Mouse (Mus musculus) midbrain, embryonic 14.5 days (tissue): ENCODE results near the gene Eif4a2. TPM values are rescaled to one million over a fixed set of nuclear protein-coding genes. Genes with fewer than 3 reads are reported as not detected.

Source experiments
- ATAC-seq: fragments of 200-750 bp; cut with Nextera tagmentation; 2 replicates; pipeline ENCODE4 v1.8.0; 2017; ENCODE audit warnings: moderate number of reproducible peaks, moderate library complexity; ENCODE audit not compliant: low FRiP score, low TSS enrichment
- DNase-seq: peaks from one replicate; pipeline ENCODE4 v3.0.0-alpha.2; 2015
- H3K27ac ChIP-seq: fragments of 300-500 bp; sonication (generic); replicated peaks from 2 replicates; pipeline ENCODE4 v1.5.1; 2014; ENCODE audit warnings: mild to moderate bottlenecking, low read depth, low read length, moderate library complexity
- H3K27me3 ChIP-seq: fragments of 300-500 bp; sonication (generic); 2 replicates; pipeline ENCODE4 v1.6.1; 2014; ENCODE audit warnings: low read length, control low read depth, mixed read lengths; ENCODE audit not compliant: control insufficient read depth, insufficient read depth
- H3K36me3 ChIP-seq: fragments of 300-500 bp; sonication (generic); 2 replicates; pipeline ENCODE4 v1.6.1; 2014; ENCODE audit warnings: low read length, control low read depth; ENCODE audit not compliant: control insufficient read depth, insufficient read depth
- H3K4me1 ChIP-seq: fragments of 300-500 bp; sonication (generic); 2 replicates; pipeline ENCODE4 v1.6.1; 2014; ENCODE audit warnings: mild to moderate bottlenecking, antibody characterized with exemption, low read length, control low read depth; ENCODE audit not compliant: control insufficient read depth, insufficient read depth
- H3K4me2 ChIP-seq: fragments of 300-500 bp; sonication (generic); 2 replicates; pipeline ENCODE4 v1.6.1; 2014; ENCODE audit warnings: mild to moderate bottlenecking, low read length, moderate library complexity
- H3K4me3 ChIP-seq: fragments of 300-500 bp; sonication (generic); replicated peaks from 2 replicates; pipeline ENCODE4 v1.5.1; 2014; ENCODE audit warnings: low read depth, low read length
- H3K9ac ChIP-seq: fragments of 300-500 bp; sonication (generic); replicated peaks from 2 replicates; pipeline ENCODE4 v1.6.1; 2014; ENCODE audit warnings: mild to moderate bottlenecking, low read length, moderate library complexity
- H3K9me3 ChIP-seq: fragments of 300-500 bp; sonication (generic); 2 replicates; pipeline ENCODE4 v1.6.1; 2016; ENCODE audit warnings: low read length, control low read depth, mixed read lengths; ENCODE audit not compliant: control insufficient read depth
- WGBS: fragments of 180-500 bp; shearing (Covaris S2); extraction: QIAGEN DNeasy Blood & Tissue Kit; methylation state at CpG from one replicate; pipeline ENCODE4 v1.1.7; 2014; 5-methylcytosine and 5-hydroxymethylcytosine counted together
- polyA plus RNA-seq: library from polyadenylated mRNA; unstranded; fragments of >200 nt; fragmentation: Nextera tagmentation; extraction: Ambion mirVana; gene quantifications from 2 replicates; pipeline ENCODE4 v1.2.1, GENCODE M21; 2014

The Eif4a2 gene
- polyA plus RNA-seq, 1 experiment from 2014 or later = 373 TPM

GRCm38 (mm10) chr16:23145211-23145610 lies 38.0 kb downstream of the Eif4a2 start:
- Histone ChIP-seq H3K4me3 (no peak overlapping the region), H3K27ac (no peak overlapping the region), H3K9me3 (no peaks in the 10 kb centered on the region), H3K36me3 (no peaks in the 10 kb centered on the region), H3K9ac (no peak overlapping the region), H3K27me3 (no peaks in the 10 kb centered on the region), H3K4me2 (no peak overlapping the region), H3K4me1 (no peaks in the 10 kb centered on the region)
- 73% methylated on average over 5 of the region's 5 CpGs for WGBS
- no peak for DNase-seq
- ATAC-seq = no peak

DNA sequence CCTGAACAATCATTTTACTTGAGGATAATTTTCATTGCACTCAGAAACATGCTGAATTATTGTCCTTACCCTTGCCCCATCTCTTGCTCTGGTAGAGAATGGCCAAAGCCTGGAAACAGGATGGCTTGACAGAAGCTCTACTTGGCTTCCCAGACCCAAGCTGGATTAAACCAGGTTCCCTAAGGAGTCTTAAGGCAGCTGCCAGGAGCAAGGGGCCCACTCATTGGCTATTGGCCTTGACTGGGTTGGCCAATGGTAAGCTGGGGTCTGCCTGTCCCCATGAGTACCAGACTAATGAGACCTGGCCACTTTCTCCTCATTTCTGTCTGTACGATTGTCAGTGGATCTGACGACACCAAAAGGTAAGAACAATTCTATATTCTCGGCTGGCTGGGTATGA lies 39.0 kb downstream of the Eif4a2 start, which contains the start of gene Adipoq:
TSS of gene Adipoq (plus strand) at position 257 of the 400 bp plus-strand sequence.
- Histone ChIP-seq H3K4me2 (no peak within 1 kb of the TSS), H3K9ac (no peak within 1 kb of the TSS), H3K9me3 (no peaks in the 10 kb centered on the region), H3K27ac (no peak within 1 kb of the TSS), H3K27me3 (no peaks in the 10 kb centered on the region), H3K4me3 (no peak within 1 kb of the TSS), H3K4me1 (no peaks in the 10 kb centered on the region), H3K36me3 (no peaks in the 10 kb centered on the region)
- 89% methylated on average over 3 of the region's 3 CpGs for WGBS
- no peak for ATAC-seq
- DNase-seq = no peak

- no peak overlapping the region for H3K4me2 ChIP-seq
- no peak overlapping the region for H3K4me3 ChIP-seq
- no peaks in the 10 kb centered on the region for H3K27me3 ChIP-seq
- ATAC-seq = no peak
- DNase-seq = no peak
- no peaks in the 10 kb centered on the region for H3K36me3 ChIP-seq
- no peak overlapping the region for H3K9ac ChIP-seq
- WGBS = 81% methylated on average over 2 of the region's 2 CpGs
- H3K27ac ChIP-seq = no peak overlapping the region
- H3K4me1 ChIP-seq = no peaks in the 10 kb centered on the region
- H3K9me3 ChIP-seq = no peaks in the 10 kb centered on the region
Observed at GRCm38 (mm10) chr16:23148936-23149335, 41.7 kb downstream of the Eif4a2 start.

DNA sequence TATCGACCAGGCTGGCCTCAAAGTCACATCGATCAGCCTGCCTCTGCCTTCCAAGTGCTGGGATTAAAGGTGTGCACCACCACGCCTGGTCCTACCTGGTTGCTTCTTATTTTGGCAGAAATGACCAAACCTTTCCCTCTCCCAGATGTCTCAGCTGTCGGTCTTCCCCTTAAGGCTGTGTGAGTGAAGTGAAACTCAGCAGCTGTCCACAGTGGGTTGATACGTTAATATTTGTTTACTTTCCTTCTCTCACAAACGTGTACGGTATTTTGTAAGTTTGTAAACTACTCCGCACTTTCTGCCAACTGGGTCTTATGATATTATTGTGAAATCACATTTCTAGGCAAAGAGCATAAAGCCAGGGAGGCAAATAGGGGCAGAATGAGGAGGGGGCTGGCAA lies 42.2 kb downstream of the Eif4a2 start:
- Histone ChIP-seq H3K9ac (no peak overlapping the region), H3K4me2 (no peak overlapping the region), H3K36me3 (no peaks in the 10 kb centered on the region), H3K4me1 (no peaks in the 10 kb centered on the region), H3K27ac (no peak overlapping the region), H3K9me3 (no peaks in the 10 kb centered on the region), H3K4me3 (no peak overlapping the region), H3K27me3 (no peaks in the 10 kb centered on the region)
- DNase-seq (no peak), ATAC-seq (no peak)
- 89% methylated on average over 8 of the region's 8 CpGs for WGBS

- Histone ChIP-seq H3K9me3 (no peaks in the 10 kb centered on the region), H3K27ac (no peak overlapping the region), H3K36me3 (no peaks in the 10 kb centered on the region), H3K9ac (no peak overlapping the region), H3K4me1 (no peaks in the 10 kb centered on the region), H3K4me3 (no peak overlapping the region), H3K27me3 (no peaks in the 10 kb centered on the region), H3K4me2 (no peak overlapping the region)
- ATAC-seq (no peak), DNase-seq (peak; percentile 69)
- WGBS = 27% methylated on average over 2 of the region's 2 CpGs
Observed at GRCm38 (mm10) chr16:23151423-23151822, 44.2 kb downstream of the Eif4a2 start.

GRCm38 (mm10) chr16:23154261-23154660 lies 47.0 kb downstream of the Eif4a2 start:
- H3K9me3 ChIP-seq = no peaks in the 10 kb centered on the region
- H3K9ac ChIP-seq = no peak overlapping the region
- ATAC-seq (no peak), DNase-seq (no peak)
- no peaks in the 10 kb centered on the region for H3K27me3 ChIP-seq
- no peaks in the 10 kb centered on the region for H3K4me1 ChIP-seq
- H3K4me3 ChIP-seq = no peak overlapping the region
- no peak overlapping the region for H3K4me2 ChIP-seq
- WGBS = 89% methylated on average over 5 of the region's 5 CpGs
- H3K36me3 ChIP-seq = no peaks in the 10 kb centered on the region
- H3K27ac ChIP-seq = no peak overlapping the region

GRCm38 (mm10) chr16:23157013-23157412 lies 49.8 kb downstream of the Eif4a2 start:
- Histone ChIP-seq H3K9ac (no peak overlapping the region), H3K27me3 (no peaks in the 10 kb centered on the region), H3K9me3 (no peaks in the 10 kb centered on the region), H3K27ac (no peak overlapping the region), H3K4me3 (no peak overlapping the region), H3K4me1 (no peaks in the 10 kb centered on the region), H3K4me2 (no peak overlapping the region), H3K36me3 (no peaks in the 10 kb centered on the region)
- DNase-seq (no peak), ATAC-seq (no peak)
- WGBS = 93% methylated on average over 13 of the region's 13 CpGs

DNA sequence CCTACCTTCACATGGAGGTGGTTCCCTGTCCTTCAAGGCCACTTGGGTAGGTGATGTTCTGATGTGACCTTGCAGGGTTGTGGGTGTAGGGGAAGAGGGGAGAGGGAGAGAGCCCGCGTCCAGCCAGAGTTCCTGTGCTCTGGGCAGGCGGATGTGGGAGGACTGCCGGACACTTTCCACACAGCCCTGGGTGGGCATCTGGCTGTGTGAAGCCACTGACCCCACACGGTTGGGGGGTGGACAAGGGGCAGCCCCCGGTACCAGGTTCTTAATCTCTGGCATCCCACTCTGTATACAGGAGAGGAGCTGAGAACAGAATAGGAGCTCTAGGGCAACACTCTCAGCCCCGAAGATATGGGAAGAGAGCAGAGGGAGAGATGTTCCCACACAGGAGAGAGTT lies 51.0 kb downstream of the Eif4a2 start:
- H3K9ac ChIP-seq = no peak overlapping the region
- 88% methylated on average over 7 of the region's 7 CpGs for WGBS
- ATAC-seq = no peak
- no peak overlapping the region for H3K4me3 ChIP-seq
- no peaks in the 10 kb centered on the region for H3K4me1 ChIP-seq
- H3K36me3 ChIP-seq = no peaks in the 10 kb centered on the region
- no peak for DNase-seq
- H3K4me2 ChIP-seq = no peak overlapping the region
- no peak overlapping the region for H3K27ac ChIP-seq
- H3K9me3 ChIP-seq = no peaks in the 10 kb centered on the region
- no peaks in the 10 kb centered on the region for H3K27me3 ChIP-seq

GRCm38 (mm10) chr16:23158957-23159356 lies 51.7 kb downstream of the Eif4a2 start:
- H3K4me2 ChIP-seq = no peak overlapping the region
- WGBS = 74% methylated on average over 2 of the region's 2 CpGs
- H3K4me3 ChIP-seq = no peak overlapping the region
- no peaks in the 10 kb centered on the region for H3K4me1 ChIP-seq
- no peaks in the 10 kb centered on the region for H3K9me3 ChIP-seq
- no peak overlapping the region for H3K27ac ChIP-seq
- no peaks in the 10 kb centered on the region for H3K27me3 ChIP-seq
- DNase-seq (no peak), ATAC-seq (no peak)
- no peak overlapping the region for H3K9ac ChIP-seq
- no peaks in the 10 kb centered on the region for H3K36me3 ChIP-seq
